Mouse (Mus musculus) forebrain, embryonic 11.5 days (tissue): ENCODE data around the gene Ppil6. TPM values are rescaled to one million over a fixed set of nuclear protein-coding genes. Genes with fewer than 3 reads are reported as not detected.

ENCODE experiments used
- ATAC-seq: fragments of 200-750 bp; cut with Nextera tagmentation; replicated peaks from 2 replicates; pipeline ENCODE4 v1.8.0; 2017; ENCODE audit warnings: moderate TSS enrichment; ENCODE audit not compliant: low FRiP score
- DNase-seq: peaks from one replicate; pipeline ENCODE4 v3.0.0-alpha.2; 2017; ENCODE audit warnings: low spot score
- H3K27ac ChIP-seq: fragments of 300-500 bp; sonication (generic); 2 replicates; pipeline ENCODE4 v1.5.1; 2014; ENCODE audit warnings: low read depth, low read length
- H3K27me3 ChIP-seq: fragments of 300-500 bp; sonication (generic); 2 replicates; pipeline ENCODE4 v1.6.1; 2014; ENCODE audit warnings: mild to moderate bottlenecking, low read length, mixed read lengths; ENCODE audit not compliant: control insufficient read depth, insufficient read depth
- H3K36me3 ChIP-seq: fragments of 300-500 bp; sonication (generic); 2 replicates; pipeline ENCODE4 v1.6.1; 2014; ENCODE audit warnings: mild to moderate bottlenecking, low read length, moderate library complexity, mixed read lengths; ENCODE audit not compliant: control insufficient read depth, insufficient read depth
- H3K4me1 ChIP-seq: fragments of 300-500 bp; sonication (generic); replicated peaks from 2 replicates; pipeline ENCODE4 v1.6.1; 2014; ENCODE audit warnings: low read length, mixed read lengths; ENCODE audit not compliant: control insufficient read depth, insufficient read depth
- H3K4me2 ChIP-seq: fragments of 300-500 bp; sonication (generic); 2 replicates; pipeline ENCODE4 v1.6.1; 2014; ENCODE audit warnings: low read depth, mild to moderate bottlenecking, low read length, moderate library complexity, mixed read lengths; ENCODE audit not compliant: severe bottlenecking
- H3K4me3 ChIP-seq: fragments of 300-500 bp; sonication (generic); 2 replicates; pipeline ENCODE4 v1.5.1; 2014; ENCODE audit warnings: low read depth, low read length
- H3K9ac ChIP-seq: fragments of 300-500 bp; sonication (generic); 2 replicates; pipeline ENCODE4 v1.6.1; 2014; ENCODE audit warnings: low read length
- H3K9me3 ChIP-seq: fragments of 300-500 bp; sonication (generic); 2 replicates; pipeline ENCODE4 v1.6.1; 2016; ENCODE audit warnings: low read length, mixed read lengths; ENCODE audit not compliant: control insufficient read depth
- WGBS: fragments of 180-500 bp; shearing (Covaris S2); extraction: QIAGEN DNeasy Blood & Tissue Kit; methylation state at CpG from one replicate; pipeline ENCODE4 v1.1.7; 2014; 5-methylcytosine and 5-hydroxymethylcytosine counted together
- polyA plus RNA-seq: library from polyadenylated mRNA; unstranded; fragments of >200 nt; fragmentation: Nextera tagmentation; extraction: Ambion mirVana; gene quantifications from 2 replicates; pipeline ENCODE4 v1.2.1, GENCODE M21; 2014

Ppil6 gene
- 0.65 and 0.98 TPM in 2 replicates for polyA plus RNA-seq

DNA sequence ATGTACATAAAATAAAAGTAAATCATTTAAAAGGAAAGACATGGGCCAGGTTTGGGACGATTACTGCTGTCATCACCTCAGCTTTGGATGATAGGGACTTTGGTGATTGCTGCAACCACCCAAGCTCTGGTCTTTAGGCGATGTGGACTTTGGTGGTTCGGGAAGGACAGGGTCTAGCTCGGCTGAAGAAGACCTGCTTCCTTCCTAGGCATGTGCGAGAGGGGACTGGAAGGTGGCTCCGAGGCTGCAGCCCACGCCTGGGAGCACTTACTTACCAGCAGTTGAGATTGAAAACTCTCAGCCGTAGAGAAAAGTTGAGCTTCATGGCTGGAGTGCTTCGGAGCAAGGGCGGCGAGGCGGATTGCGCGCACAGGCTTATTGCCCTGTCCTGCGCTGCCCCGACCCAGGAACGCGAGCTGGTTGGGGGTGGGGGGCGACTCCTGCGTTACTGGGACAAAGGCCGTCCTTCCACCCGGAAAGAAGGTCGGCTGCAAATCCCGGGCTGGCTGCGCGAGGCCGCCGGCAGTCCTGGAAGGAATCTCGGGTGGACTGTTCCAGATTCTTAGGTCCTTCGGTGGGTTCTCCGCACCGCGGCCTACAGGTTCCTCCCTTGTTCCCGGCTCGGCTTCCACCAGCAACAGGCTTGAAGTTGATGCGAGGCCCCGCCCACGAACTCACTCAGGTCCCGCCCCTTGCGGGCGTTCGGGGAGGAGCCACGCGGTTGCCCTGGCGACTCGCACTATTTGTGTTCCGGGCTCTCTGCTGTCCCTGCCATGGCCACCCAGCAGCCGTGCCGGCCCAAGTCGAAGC is at the start of gene Ppil6, which contains the start of gene Smpd2:
TSS of gene Ppil6 (plus strand) at position 732 of the 810 bp plus-strand sequence.
TSS of gene Smpd2 (minus strand) at position 662 of the 810 bp plus-strand sequence.
- Histone ChIP-seq H3K36me3 (no peaks in the 10 kb centered on the region; the same call in 1 of the 2 replicates), H3K4me3 (peak within 1 kb of the TSS; percentile 56), H3K9ac (peak within 1 kb of the TSS; percentile 78), H3K9me3 (no peaks in the 10 kb centered on the region), H3K27ac (no peak within 1 kb of the TSS), H3K4me1 (0 out of 2 replicates have a peak, but pooled peaks cover 10% of the 10 kb centered on the region), H3K27me3 (no peaks in the 10 kb centered on the region), H3K4me2 (peak within 1 kb of the TSS; percentile 86)
- ATAC-seq (peak; percentile 98), DNase-seq (peak; percentile 98)
- WGBS: under 1% methylated on average over 50 of the region's 50 CpGs

DNA sequence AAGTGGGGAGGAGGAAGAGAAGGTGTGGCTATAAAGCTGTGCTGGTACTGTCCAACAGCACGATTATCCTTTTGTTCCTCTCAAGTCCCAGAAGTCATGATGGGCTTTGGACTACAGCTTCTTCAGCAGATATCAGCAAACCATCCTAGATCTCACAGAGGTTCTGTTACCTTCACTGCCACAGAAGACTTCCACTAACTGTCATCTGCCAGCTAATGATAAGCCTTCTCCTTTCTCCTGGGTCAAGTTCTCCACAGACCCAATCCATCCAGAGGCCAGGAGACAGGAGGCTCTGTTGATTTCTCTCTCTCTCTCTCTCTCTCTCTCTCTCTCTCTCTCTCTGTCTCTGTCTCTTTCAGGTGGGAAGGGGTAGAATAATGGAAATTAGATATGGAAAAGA is 42.0 kb upstream of the Ppil6 start:
- Histone ChIP-seq H3K4me3 (no peak overlapping the region), H3K4me2 (no peak overlapping the region), H3K9ac (no peak overlapping the region), H3K9me3 (no peaks in the 10 kb centered on the region), H3K27me3 (no peaks in the 10 kb centered on the region), H3K27ac (no peak overlapping the region), H3K4me1 (no peaks in the 10 kb centered on the region; the same call in 1 of the 2 replicates), H3K36me3 (no peaks in the 10 kb centered on the region)
- no peak for DNase-seq
- no peak for ATAC-seq
- 83% methylated on average over 1 of the region's 1 CpGs for WGBS

DNA sequence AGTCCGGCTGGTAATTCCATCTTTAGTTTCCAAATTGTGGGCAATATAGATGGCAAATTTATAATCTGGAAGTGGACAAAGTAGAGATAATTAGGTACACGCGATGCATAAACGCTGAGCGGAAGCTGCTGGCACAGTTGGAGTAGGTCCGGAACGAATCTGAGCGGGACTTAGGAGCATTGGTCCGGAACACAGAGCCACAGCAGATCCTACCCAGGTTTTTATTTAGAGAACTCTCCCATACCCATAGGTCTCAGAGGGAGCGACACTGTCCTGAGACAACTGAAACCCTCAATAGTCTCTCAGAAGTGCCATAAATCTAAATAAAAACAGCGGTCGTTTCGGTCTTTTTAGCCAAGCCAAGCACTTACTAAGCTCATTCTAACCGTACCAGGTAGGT is 40.6 kb upstream of the Ppil6 start:
- Histone ChIP-seq H3K27me3 (no peaks in the 10 kb centered on the region), H3K4me2 (peak overlapping the region; percentile 67), H3K4me3 (peak overlapping the region; percentile 84), H3K9me3 (no peaks in the 10 kb centered on the region), H3K36me3 (no peaks in the 10 kb centered on the region; the same call in 1 of the 2 replicates), H3K9ac (peak overlapping the region; percentile 68), H3K27ac (0 out of 2 replicates have a peak overlapping the region, but pooled peaks have one; percentile 39), H3K4me1 (no peaks in the 10 kb centered on the region; the same call in 1 of the 2 replicates)
- WGBS: 15% methylated on average over 14 of the region's 14 CpGs
- DNase-seq: no peak
- ATAC-seq: peak; percentile 72

DNA sequence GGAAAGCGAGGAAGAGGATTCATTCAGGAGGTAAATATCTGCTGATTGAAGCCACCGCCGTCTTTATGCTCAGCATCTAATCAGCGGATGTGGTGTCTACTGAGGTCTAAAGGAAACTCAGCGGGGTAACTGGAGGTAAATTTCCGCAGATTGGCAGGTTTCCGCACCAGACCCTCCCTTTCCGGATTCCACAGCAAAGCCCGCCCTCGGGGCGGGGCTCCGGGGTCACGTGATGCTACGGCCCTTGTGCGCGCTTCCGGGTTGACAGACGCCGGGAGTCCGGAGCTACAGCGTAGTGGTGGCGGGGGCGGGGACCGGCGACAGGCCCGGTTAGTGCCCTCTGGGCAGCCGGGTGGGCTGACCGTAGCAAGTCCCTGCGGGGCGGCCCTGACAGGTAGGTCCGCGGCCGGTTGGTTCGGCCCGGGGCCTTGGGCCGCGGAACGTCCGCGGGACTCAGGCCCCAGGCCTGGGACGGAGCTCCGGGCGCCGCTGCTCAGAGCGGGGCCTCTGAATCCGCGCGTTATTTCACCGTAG is 40.0 kb upstream of the Ppil6 start, which contains the start of gene Zbtb24:
TSS of gene Zbtb24 (plus strand) at position 247 of the 534 bp plus-strand sequence.
- no peaks in the 10 kb centered on the region for H3K9me3 ChIP-seq
- no peaks in the 10 kb centered on the region; the same call in 1 of the 2 replicates for H3K4me1 ChIP-seq
- peak within 1 kb of the TSS; percentile 84 for H3K4me3 ChIP-seq
- under 1% methylated on average over 48 of the region's 49 CpGs for WGBS
- DNase-seq: peak; percentile 97
- H3K27me3 ChIP-seq: no peaks in the 10 kb centered on the region
- ATAC-seq: peak; percentile 95
- H3K9ac ChIP-seq: peak within 1 kb of the TSS; percentile 79
- peak within 1 kb of the TSS; percentile 70 for H3K4me2 ChIP-seq
- 0 out of 2 replicates have a peak within 1 kb of the TSS, but pooled peaks have one; percentile 39 for H3K27ac ChIP-seq
- no peaks in the 10 kb centered on the region; the same call in 1 of the 2 replicates for H3K36me3 ChIP-seq

DNA sequence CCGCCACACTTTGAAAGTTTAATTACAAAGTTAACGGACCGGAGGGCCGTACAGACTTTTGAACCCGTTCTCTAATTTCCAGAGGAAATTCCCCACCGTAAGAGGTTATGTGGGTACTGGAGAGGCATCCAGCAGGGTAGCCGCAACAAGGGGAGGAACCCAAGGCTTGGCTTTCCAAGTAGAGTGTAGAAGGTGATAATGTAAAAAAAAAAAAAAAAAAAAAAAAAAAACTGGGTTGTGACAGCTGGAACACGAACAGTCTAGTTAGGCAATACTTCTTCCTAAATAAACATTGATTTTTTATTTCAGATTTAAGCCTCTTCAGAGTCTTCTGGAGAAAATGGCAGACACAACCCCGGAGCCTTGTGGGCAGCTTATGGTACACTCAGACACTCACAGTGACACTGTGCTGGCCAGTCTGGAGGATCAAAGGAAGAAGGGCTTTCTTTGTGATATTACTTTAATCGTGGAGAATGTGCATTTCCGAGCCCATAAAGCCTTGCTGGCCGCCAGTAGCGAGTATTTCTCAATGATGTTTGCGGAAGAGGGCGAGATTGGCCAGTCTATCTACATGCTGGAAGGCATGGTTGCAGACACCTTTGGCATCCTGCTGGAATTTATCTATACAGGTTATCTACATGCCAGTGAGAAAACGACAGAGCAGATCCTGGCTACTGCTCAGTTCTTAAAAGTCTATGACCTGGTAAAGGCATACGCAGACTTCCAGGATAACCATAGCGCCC is 39.3 kb upstream of the Ppil6 start:
- H3K9me3 ChIP-seq: no peaks in the 10 kb centered on the region
- H3K9ac ChIP-seq: peak overlapping the region; percentile 79
- peak overlapping the region; percentile 70 for H3K4me2 ChIP-seq
- ATAC-seq (no peak), DNase-seq (no peak)
- no peak overlapping the region for H3K27ac ChIP-seq
- no peaks in the 10 kb centered on the region; the same call in 1 of the 2 replicates for H3K4me1 ChIP-seq
- WGBS: 58% methylated on average over 18 of the region's 18 CpGs
- peak overlapping the region; percentile 84 for H3K4me3 ChIP-seq
- H3K36me3 ChIP-seq: no peaks in the 10 kb centered on the region; the same call in 1 of the 2 replicates
- H3K27me3 ChIP-seq: no peaks in the 10 kb centered on the region

DNA sequence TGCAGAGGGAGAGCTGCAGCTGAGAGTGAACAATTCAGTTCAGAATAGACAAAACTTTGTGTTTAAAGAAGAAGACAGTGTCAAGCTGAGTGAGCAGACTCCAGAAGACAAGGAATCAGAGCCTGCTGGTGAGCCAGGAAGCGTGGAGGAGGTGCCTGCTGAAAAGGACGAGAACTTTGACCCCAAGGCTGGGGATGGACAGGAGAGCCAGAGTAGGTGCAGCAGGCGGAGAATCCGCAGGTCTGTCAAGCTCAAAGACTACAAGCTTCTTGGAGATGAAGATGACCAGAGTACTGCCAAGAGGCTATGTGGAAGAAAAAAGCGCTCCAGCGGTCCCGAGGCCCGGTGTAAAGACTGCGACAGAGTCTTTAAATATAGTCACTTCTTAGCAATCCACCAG is 38.6 kb upstream of the Ppil6 start:
- Histone ChIP-seq H3K27me3 (no peaks in the 10 kb centered on the region), H3K4me1 (no peaks in the 10 kb centered on the region; the same call in 1 of the 2 replicates), H3K36me3 (no peaks in the 10 kb centered on the region; the same call in 1 of the 2 replicates), H3K9ac (no peak overlapping the region), H3K4me3 (no peak overlapping the region), H3K9me3 (no peaks in the 10 kb centered on the region), H3K27ac (no peak overlapping the region), H3K4me2 (no peak overlapping the region)
- no peak for ATAC-seq
- WGBS: 91% methylated on average over 9 of the region's 9 CpGs
- no peak for DNase-seq

DNA sequence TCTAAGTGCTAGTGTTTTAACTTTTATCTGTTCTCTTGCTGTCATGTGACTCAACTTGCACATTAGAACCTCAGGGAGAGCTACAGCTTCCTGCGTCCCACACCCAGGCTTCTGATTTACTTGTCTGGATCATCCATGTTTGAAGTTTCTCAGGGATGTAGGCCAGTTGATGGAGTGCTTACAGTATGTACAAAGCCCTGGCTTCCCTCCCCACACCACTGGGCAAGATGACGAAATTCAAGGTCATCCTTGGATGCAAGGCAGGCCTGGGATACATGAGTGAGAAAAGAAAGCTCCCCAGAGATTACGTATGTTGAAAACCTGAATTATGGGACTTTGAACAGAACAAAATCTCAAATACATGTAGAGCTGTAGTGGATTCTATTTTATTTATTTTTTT is 37.4 kb upstream of the Ppil6 start:
- Histone ChIP-seq H3K4me3 (no peak overlapping the region), H3K27me3 (no peaks in the 10 kb centered on the region), H3K9ac (no peak overlapping the region), H3K9me3 (no peaks in the 10 kb centered on the region), H3K27ac (no peak overlapping the region), H3K4me2 (no peak overlapping the region), H3K4me1 (no peaks in the 10 kb centered on the region; the same call in 1 of the 2 replicates), H3K36me3 (no peaks in the 10 kb centered on the region; the same call in 1 of the 2 replicates)
- DNase-seq: no peak
- 93% methylated on average over 3 of the region's 3 CpGs for WGBS
- no peak for ATAC-seq

DNA sequence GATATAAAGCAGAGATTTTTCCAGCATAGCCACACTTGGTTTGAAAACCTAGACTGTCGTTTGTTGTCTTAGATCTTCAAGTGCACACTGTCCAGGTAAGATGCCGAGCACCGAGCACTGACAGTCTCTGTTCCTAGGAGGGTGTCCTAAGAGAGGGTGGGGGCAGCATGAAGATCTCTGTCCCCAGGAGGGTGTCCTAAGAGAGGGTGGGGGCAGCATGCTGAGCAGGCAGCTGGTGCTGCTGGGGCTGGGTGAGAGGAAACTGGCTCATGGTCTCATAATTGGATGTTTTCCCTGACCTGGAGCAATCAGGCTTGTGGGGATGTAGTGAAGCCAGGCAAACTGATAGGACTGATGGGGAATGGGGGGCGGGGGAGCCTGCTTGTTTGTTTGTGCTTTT is 30.2 kb upstream of the Ppil6 start:
- Histone ChIP-seq H3K9me3 (no peaks in the 10 kb centered on the region), H3K36me3 (no peaks in the 10 kb centered on the region; the same call in 1 of the 2 replicates), H3K9ac (no peak overlapping the region), H3K4me2 (no peak overlapping the region), H3K27me3 (no peaks in the 10 kb centered on the region), H3K27ac (no peak overlapping the region; the same call in 1 of the 2 replicates), H3K4me1 (0 out of 2 replicates have a peak, but pooled peaks cover 3% of the 10 kb centered on the region), H3K4me3 (no peak overlapping the region)
- DNase-seq (no peak), ATAC-seq (no peak)
- 69% methylated on average over 4 of the region's 4 CpGs for WGBS
